Mouse (Mus musculus) CD4-positive helper T cell, adult 2 months (primary cell): ENCODE results near the gene Rgs13.

ENCODE experiments used
- DNase-seq: peaks from one replicate; pipeline ENCODE4 v3.0.0-alpha.2; 2012; ENCODE audit warnings: low read depth, missing footprints, low spot score

Rgs13 gene

GRCm38 (mm10) chr1:144177166-144177565, at the start of gene Rgs13:
Gene Rgs13, minus strand, starts transcription at chr1:144177372.
- DNase-seq, result no peak

- DNase-seq, result peak; percentile 25
Measured at GRCm38 (mm10) chr1:144215230-144215629, 38.1 kb upstream of the Rgs13 start.

GRCm38 (mm10) chr1:144210912-144211311, 33.7 kb upstream of the Rgs13 start:
- no peak for DNase-seq

- no peak for DNase-seq
Measured at GRCm38 (mm10) chr1:144206281-144207061, 29.3 kb upstream of the Rgs13 start.

- DNase-seq, result no peak
Measured at GRCm38 (mm10) chr1:144204766-144205165, 27.6 kb upstream of the Rgs13 start.

- DNase-seq, result peak; percentile 42
Measured at GRCm38 (mm10) chr1:144202939-144203338, 25.8 kb upstream of the Rgs13 start.

- DNase-seq, result peak; percentile 27
Measured at GRCm38 (mm10) chr1:144200496-144200895, 23.3 kb upstream of the Rgs13 start.

- DNase-seq, result no peak
Measured at GRCm38 (mm10) chr1:144199538-144199937, 22.4 kb upstream of the Rgs13 start.

- DNase-seq, result peak; percentile 55
Measured at GRCm38 (mm10) chr1:144197684-144198083, 20.5 kb upstream of the Rgs13 start.

GRCm38 (mm10) chr1:144186655-144187396, 9.7 kb upstream of the Rgs13 start:
- no peak for DNase-seq

- no peak for DNase-seq
Measured at GRCm38 (mm10) chr1:144184955-144185715, 8.0 kb upstream of the Rgs13 start.

GRCm38 (mm10) chr1:144183622-144184021, 6.5 kb upstream of the Rgs13 start:
- DNase-seq, result no peak

- no peak for DNase-seq
Measured at GRCm38 (mm10) chr1:144179559-144179958, 2.4 kb upstream of the Rgs13 start.

GRCm38 (mm10) chr1:144178281-144178957, 1.2 kb upstream of the Rgs13 start:
- DNase-seq, result no peak

- DNase-seq, result no peak
Measured at GRCm38 (mm10) chr1:144177620-144178019, 448 bp upstream of the Rgs13 start.

- DNase-seq, result no peak
Measured at GRCm38 (mm10) chr1:144174760-144175159, 2.4 kb downstream of the Rgs13 start.

GRCm38 (mm10) chr1:144173568-144174036, 3.6 kb downstream of the Rgs13 start:
- no peak for DNase-seq

- DNase-seq, result no peak
Measured at GRCm38 (mm10) chr1:144168921-144169320, 8.3 kb downstream of the Rgs13 start.

- DNase-seq, result no peak
Measured at GRCm38 (mm10) chr1:144167761-144168160, 9.4 kb downstream of the Rgs13 start.

GRCm38 (mm10) chr1:144166897-144167296, 10.3 kb downstream of the Rgs13 start:
- DNase-seq, result no peak

- DNase-seq, result no peak
Measured at GRCm38 (mm10) chr1:144166275-144166674, 10.9 kb downstream of the Rgs13 start.
